Mouse (Mus musculus): ENCODE measurements at regions not wholly inside any gene's neighbourhood (a gene's known extent, or its start where the extent isn't known, plus 50 kb on each side); places are given as distances from the start of the nearest gene placed in this dataset.
"Not testable (repeated sequence)": the region's sequence is repeated elsewhere in the genome, so short reads cannot be mapped to it uniquely, and the experiment has no call there.

- DNase-seq (ENCODE audit: low read depth, low spot score) = no peak
Observed at GRCm38 (mm10) chr16:15157852-15158251, 159.4 kb upstream of the Gm21897 start.

- DNase-seq (ENCODE audit: low read depth, low spot score) = no peak
Observed at GRCm38 (mm10) chr16:15175516-15175915, 141.7 kb upstream of the Gm21897 start.

- DNase-seq (ENCODE audit: low read depth, low spot score) = no peak
Observed at GRCm38 (mm10) chr16:15185714-15186113, 131.5 kb upstream of the Gm21897 start.

GRCm38 (mm10) chr16:15194926-15195711 is 122.1 kb upstream of the Gm21897 start:
- peak; percentile 67 for DNase-seq (ENCODE audit: low read depth, low spot score)

- not testable (repeated sequence) for DNase-seq (ENCODE audit: low read depth, low spot score)
Observed at GRCm38 (mm10) chr16:15195931-15196330, 121.3 kb upstream of the Gm21897 start.

- DNase-seq (ENCODE audit: low read depth, low spot score) = no peak
Observed at GRCm38 (mm10) chr16:15196855-15197254, 120.4 kb upstream of the Gm21897 start.

GRCm38 (mm10) chr16:15215921-15216320 is 101.3 kb upstream of the Gm21897 start:
- no peak for DNase-seq (ENCODE audit: low read depth, low spot score)

- peak; percentile 39 for DNase-seq (ENCODE audit: low read depth, low spot score)
Observed at GRCm38 (mm10) chr16:15220961-15221547, 96.2 kb upstream of the Gm21897 start.

- no peak for DNase-seq (ENCODE audit: low read depth, low spot score)
Observed at GRCm38 (mm10) chr16:15237836-15238235, 79.4 kb upstream of the Gm21897 start.

- DNase-seq (ENCODE audit: low read depth, low spot score) = no peak
Observed at GRCm38 (mm10) chr16:15238449-15238848, 78.8 kb upstream of the Gm21897 start.

GRCm38 (mm10) chr16:15250186-15250585 is 67.1 kb upstream of the Gm21897 start:
- no peak for DNase-seq (ENCODE audit: low read depth, low spot score)

GRCm38 (mm10) chr16:15251686-15252085 is 65.6 kb upstream of the Gm21897 start:
- no peak for DNase-seq (ENCODE audit: low read depth, low spot score)

- DNase-seq (ENCODE audit: low read depth, low spot score) = no peak
Observed at GRCm38 (mm10) chr16:15252666-15253347, 64.5 kb upstream of the Gm21897 start.

- DNase-seq (ENCODE audit: low read depth, low spot score) = no peak
Observed at GRCm38 (mm10) chr16:15253348-15253693, 63.9 kb upstream of the Gm21897 start.

GRCm38 (mm10) chr16:15254669-15255068 is 62.6 kb upstream of the Gm21897 start:
- DNase-seq (ENCODE audit: low read depth, low spot score) = no peak

GRCm38 (mm10) chr16:15259474-15259873 is 57.8 kb upstream of the Gm21897 start:
- DNase-seq (ENCODE audit: low read depth, low spot score) = no peak

- DNase-seq (ENCODE audit: low read depth, low spot score) = no peak
Observed at GRCm38 (mm10) chr16:15260069-15260468, 57.2 kb upstream of the Gm21897 start.
